Mouse (Mus musculus): ENCODE results near the gene Ap1g1.

DNA sequence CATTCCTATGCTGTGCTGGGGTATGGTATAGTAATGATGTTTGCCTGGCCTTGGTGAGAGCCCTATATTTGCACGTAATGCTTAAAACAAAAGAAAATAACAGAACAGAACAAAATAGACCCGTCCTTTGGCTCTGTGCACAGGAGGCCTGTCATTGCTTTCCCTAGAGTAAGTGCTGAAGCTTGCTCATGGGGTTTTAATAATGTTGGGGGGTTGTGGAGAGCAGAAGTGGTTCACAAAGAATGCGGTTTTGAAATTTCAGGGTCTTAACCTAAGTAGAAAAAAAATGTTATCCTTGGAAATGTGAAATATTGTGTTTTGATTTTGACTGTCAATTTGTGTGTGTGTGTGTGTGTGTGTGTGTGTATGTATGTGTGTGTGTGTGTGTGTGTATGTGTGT, 70.6 kb downstream of the Ap1g1 start:
- TF ChIP-seq CTCF (IDR thresholded peaks at IDR 0.05; ENCODE audit: insufficient read depth, low read depth, low read length) (no peak), POLR2A (IDR thresholded peaks at IDR 0.05; ENCODE audit: insufficient read depth, low read depth, low read length) (no peak)

Measured in olfactory bulb, adult 2 months (tissue).